Mouse (Mus musculus) adrenal gland, postnatal 25 days (tissue): Measurements from ENCODE around the gene Epsti1. TPM values are rescaled to one million over a fixed set of nuclear protein-coding genes. Genes with fewer than 3 reads are reported as not detected.

Source experiments
- DNase-seq: peaks from one replicate; pipeline ENCODE4 v3.0.0; 2021; ENCODE audit warnings: mixed read lengths
- total RNA-seq: library from RNA; stranded (reverse); gene quantifications from 2 replicates; pipeline ENCODE4 v1.2.3, GENCODE M21; 2021

The Epsti1 gene
- total RNA-seq, 1 experiment from 2014 or later, result 1.5 TPM

DNA sequence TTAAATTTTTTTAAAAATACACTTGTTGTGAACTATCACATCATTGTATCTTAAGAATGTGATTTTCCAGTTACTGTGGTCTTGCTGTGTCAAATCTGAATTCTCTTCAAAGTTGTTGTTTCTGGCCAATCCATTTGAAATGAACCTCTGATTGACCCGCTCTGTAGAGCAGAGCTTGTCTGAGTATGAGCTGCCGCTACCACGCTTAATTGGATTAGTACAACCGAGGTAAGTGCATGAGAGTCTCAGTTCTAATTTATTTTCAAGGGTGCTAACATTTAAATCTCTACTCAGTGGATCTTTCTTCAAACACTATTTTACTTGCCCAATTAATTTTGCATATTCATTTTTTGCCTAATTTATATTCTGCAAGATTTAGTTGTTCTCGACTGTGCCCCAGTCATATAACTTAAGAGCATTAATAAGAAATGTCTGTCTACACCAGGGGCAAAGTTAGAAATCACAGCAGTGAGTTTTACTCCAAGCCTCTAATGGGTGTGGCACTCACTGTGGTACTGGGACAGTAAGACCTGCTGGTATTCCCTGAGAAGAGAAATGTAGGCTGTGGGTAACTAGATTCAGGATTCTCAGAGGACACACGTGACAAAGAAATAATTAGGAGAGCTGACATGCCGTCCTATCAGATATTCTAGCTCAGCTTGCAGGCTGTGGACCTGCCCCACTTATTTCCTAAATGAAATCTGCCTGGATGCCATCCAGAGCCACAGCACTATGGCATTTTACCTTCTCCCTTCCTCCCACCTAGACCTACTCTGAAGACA, 111.7 kb downstream of the Epsti1 start:
- no peak for DNase-seq

DNA sequence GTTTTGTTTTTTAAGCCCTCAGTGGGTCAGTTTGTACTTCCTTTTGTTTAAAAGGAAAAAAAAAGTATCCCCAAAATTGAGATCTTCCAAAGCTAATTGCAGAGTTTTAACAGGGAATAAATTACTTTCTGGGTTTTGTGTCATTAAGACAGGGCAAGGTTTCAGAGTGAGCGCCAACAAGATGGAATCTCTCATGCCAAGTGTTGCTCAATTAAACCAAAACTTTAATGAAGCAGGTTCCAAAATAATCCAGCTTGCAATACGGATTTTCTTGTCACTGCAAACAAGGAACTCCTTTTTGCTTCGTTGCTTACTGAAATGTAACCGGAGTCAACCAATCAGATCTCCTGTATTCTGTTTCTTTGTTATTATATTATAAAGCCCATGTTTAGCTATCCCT, 112.4 kb downstream of the Epsti1 start:
- DNase-seq, result no peak

DNA sequence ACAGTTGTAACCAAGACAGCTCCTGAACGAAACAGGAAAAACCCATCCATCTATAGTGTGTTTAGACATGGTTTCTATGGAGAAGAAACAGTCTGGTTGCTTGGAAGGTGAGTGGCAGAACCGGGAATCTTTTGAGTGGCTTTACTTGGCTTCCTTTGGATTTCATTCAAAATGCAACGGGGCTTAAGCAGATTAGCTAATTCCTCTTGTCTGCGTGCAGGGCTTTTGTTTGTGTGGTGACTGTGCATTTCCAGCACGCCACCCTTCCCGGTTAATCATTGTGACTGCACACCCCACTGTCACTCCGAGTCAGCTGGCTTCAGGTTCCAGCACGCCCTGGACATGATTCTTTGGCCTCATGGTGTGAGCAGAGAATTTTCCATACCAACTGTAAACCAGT, 115.9 kb downstream of the Epsti1 start:
- DNase-seq, result no peak

DNA sequence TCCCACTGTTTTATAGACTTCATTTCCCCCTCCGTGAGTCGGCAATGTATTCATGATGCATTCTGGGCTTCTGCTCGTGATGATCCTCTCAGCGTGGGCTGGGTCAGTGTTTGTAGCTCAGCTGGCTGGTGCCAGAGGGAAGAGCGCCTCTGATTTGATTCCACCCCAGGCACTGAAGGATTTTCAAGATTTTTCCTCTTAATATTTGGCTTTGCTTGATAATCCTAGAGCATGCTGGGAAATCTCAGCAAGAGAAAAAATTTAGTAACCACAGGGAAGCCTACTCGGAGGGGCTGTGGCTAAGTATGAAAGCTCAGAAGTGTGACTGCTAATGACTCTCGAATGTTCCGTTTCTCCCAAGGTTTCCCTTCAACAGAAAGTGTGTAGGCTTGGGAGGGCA, 134.8 kb downstream of the Epsti1 start:
- DNase-seq, result no peak

DNA sequence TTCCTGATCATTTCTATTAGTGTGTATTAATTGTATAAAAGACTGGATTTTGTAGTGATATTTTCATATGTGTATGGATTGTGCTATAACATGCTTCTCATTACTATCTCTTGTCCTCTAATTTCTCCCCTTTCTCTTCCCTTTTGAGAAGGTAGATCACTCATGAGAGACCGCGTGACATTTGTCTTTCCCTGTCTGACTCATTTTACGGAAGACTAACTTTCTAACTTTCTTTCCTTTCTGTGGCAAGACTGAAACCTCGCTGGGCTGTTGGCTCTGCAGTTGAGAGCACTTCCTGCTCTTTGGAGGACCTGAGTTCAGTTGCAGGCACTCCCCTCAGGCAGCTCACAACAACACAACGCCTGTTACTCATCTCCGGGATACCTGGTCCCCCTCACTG, 136.6 kb downstream of the Epsti1 start:
- no peak for DNase-seq

DNA sequence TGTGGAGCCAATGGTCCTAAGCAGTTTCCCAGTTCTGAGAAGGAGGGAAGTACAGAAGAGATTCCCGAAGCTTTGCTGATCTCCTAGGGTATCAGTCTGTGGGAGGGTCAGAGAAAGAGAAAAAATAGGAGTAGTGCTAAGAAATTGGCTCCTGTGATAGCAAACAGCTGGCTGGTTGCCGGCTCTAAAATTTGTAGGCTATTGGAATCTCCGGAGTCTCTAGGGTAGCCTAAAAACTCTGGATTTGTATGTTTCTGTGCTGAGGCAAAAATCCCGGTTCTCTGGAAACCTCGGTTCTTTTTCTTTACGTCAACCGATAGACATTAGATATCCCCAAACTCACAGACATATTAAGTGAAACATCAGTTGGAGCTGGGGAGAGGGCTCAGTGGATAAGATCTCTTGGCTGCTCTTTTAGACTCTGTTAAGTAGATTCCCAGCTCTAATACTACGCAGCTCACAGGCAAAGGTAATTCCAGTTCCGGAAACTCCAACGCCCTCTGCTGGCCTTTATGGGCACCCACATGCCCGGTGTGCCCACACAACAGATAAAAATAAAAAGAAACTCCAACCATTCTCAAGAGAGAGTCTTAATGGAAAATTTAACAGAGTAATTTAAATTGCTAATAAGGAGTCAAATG, 138.0 kb downstream of the Epsti1 start:
- no peak for DNase-seq

DNA sequence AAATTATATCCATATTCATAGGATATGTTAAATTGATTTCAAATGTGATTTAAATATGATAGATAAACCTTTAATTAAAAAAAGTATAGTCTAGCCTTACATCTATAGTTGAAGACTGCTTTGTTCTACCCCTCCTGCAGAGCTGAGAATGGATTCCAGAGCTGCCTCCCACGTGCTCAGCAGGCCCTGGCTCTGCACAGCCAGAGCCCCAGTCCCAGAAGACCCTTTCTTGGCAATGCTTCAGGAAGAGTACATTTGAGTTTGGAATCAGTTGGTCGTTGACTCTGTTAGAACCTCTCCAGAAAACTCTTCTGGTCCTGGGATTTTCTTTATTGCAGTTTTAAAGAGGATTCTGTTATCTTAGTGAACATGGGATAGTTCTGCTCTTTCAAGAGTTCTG, 139.0 kb downstream of the Epsti1 start:
- no peak for DNase-seq

DNA sequence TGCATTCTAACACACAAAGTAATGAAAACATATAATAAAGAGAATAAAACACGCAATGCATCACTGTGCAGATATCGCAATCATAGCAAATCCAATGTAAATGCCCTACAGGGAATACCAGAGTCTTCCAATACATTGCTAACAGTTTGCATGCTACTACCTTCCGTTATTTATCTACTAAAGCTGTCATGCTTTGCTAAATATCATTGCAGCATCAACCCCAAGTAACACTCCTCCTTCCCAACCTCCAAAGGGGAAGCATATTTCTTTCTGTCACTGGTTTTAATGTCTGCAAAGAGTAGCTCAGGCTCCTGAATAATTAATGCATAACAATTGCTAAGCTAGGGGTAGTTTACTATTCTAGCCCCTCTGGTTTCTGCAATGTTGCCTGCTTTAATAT, 144.2 kb downstream of the Epsti1 start:
- no peak for DNase-seq

DNA sequence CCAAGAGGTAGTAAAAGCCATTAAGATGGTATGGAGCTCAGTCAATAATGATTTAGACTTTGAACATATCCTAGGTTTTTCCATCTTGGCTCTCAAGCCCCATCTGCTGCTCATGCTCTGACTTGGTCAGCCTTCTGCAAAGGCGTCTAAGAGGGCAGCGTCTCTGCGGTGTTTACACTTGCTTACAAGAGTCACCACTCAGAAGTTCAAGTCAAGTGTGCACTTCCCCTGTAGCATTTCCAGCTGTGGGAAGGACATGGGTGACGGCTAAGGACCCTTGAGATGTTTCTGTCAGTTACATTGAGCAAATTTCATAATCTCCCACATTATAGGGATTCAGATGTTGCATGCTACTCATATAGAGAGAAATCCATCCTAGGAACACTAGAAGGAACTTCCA, 144.6 kb downstream of the Epsti1 start:
- no peak for DNase-seq

Other genes starting within 250 kb of the Epsti1 start
- 263 and 329 TPM in 2 replicates for gene Dnajc15, start 29.1 kb upstream of the Epsti1 start, total RNA-seq
- gene Fam216b, start 184.8 kb downstream of the Epsti1 start, total RNA-seq, result not detected in 2 replicates